Mouse (Mus musculus) bone marrow, adult 2 months (tissue): ENCODE results near the gene Fbxl22.

Experiments
- CTCF ChIP-seq: fragments of 200-500 bp; IDR thresholded peaks from 2 replicates; pipeline ENCODE4 v1.5.1; 2011; ENCODE audit warnings: low read length, control low read depth; ENCODE audit not compliant: control insufficient read depth, insufficient read depth
- POLR2A ChIP-seq: fragments of 200-500 bp; IDR thresholded peaks from 2 replicates; pipeline ENCODE4 v1.6.1; 2011; ENCODE audit warnings: low read depth, mild to moderate bottlenecking, control low read depth, low read length, borderline replicate concordance; ENCODE audit not compliant: control insufficient read depth

DNA sequence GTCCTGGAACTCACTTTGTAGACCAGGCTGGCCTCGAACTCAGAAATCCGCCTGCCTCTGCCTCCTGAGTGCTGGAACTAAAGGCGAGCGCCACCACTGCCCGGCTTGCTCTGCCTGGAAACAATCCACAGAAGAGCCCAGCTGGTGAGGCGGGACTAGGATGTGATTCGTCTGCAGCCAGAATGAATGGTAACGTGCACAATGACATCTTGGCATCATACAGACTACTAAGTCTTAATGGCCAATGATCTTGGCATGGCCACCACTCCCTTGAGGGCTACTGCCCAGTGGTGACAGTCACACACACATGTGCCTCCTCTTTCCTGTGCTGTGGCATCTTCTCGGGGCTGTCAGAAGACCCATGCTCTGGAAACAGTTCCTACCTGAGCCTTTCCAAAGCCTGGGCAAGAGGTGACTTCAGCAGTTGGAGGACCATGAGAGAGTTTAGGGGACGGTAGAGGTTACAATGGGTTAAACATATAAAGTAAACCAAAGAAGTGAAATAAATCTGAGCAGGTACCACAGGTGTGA is 1.4 kb upstream of the Fbxl22 start:
- no peak for TF ChIP-seq CTCF
- TF ChIP-seq POLR2A: no peak
